16 mouse cellular contexts compared by ENCODE assay signal in the genomic region with DNA sequence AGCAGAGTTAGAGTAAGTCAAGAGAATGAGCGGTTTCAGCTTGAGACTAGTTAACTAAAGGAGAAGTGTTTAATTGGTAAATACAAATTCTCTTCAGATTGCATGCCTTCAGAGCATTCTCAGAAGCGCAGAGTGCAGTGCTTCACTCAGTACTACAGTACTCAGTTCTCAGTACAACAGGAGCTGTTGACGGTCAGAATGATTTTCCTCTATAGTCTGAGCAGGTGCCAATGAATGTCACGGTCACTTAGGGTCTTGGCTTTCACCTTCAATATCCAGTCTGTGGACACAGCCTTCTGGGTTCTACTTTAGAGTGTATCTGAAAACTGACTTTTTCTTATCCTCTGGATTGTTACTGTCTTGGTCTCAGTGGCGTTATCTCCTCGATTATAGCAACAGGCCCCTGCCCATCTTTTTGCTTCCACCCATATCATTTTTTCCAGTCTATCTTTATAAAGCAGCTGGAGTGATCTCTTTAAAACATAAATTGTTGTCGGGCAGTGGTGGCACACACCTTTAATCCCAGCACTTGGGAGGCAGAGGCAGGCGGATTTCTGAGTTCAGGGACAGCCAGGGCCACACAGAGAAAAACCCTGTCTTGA. TPM values are rescaled to one million over a fixed set of nuclear protein-coding genes. Genes with fewer than 3 reads are reported as not detected.
DNase-seq lines count a peak whose midpoint lies in the region; ATAC-seq lines count a peak whose summit lies in the region.
"Had no signal": no experiment of that assay in that cellular context is flagged by ENCODE, and none has a peak within 500 bp of the region (broad histone marks: within the 10 kb centered on the region; RNA-seq: fewer than 3 reads in every experiment).

No protein-coding gene starts in this region.

- H3K4me3 ChIP-seq in lung, embryonic 15.5 days: no peak overlapping the region
- H3K4me3 ChIP-seq in brown adipose tissue, adult 24 weeks (ENCODE audit: insufficient read depth, low read depth, low read length): no peak overlapping the region
- H3K4me3 ChIP-seq in liver, embryonic 11.5 days (ENCODE audit: low read depth, low read length): no peak overlapping the region
- no peak overlapping the region for H3K4me3 ChIP-seq in hindbrain, embryonic 13.5 days
- H3K4me3 ChIP-seq: hindbrain, embryonic 15.5 days; stomach, embryonic 15.5 days had no signal

- no peak for ATAC-seq in lung, embryonic 15.5 days (ENCODE audit: borderline replicate concordance, extremely low read depth, low FRiP score, low TSS enrichment)
- ATAC-seq in liver, embryonic 11.5 days (replicated peaks; ENCODE audit: low FRiP score): peak; percentile 76
- peak; percentile 72 for ATAC-seq in megakaryocyte-erythroid progenitor cell, adult 5-6 weeks (replicated peaks; ENCODE audit: low FRiP score, low TSS enrichment, poor library complexity, severe bottlenecking)
- no peak for ATAC-seq in hindbrain, embryonic 13.5 days (ENCODE audit: low FRiP score)
- ATAC-seq: forebrain, postnatal 0 days had no signal

- DNase-seq in lung, postnatal 25 days (ENCODE audit: low spot score): no peak
- DNase-seq in liver, embryonic 11.5 days (ENCODE audit: low spot score): no peak
- DNase-seq in layer of hippocampus, postnatal 14 days (ENCODE audit: low spot score in 2 of 2): no peak
- DNase-seq: forebrain, postnatal 0 days; gastrocnemius, postnatal 14 days; heart, postnatal 14 days; kidney, adult 18-20 months; kidney, postnatal 36 days; lung, embryonic 14.5 days had no signal

- no peaks in the 10 kb centered on the region for H3K36me3 ChIP-seq in lung, embryonic 15.5 days
- H3K36me3 ChIP-seq in liver, embryonic 11.5 days (ENCODE audit: control insufficient read depth, insufficient read depth, low read length): no peaks in the 10 kb centered on the region
- no peaks in the 10 kb centered on the region for H3K36me3 ChIP-seq in hindbrain, embryonic 13.5 days
- H3K36me3 ChIP-seq: hindbrain, embryonic 15.5 days; stomach, embryonic 15.5 days had no signal

- no peaks in the 10 kb centered on the region for H3K27me3 ChIP-seq in lung, embryonic 15.5 days
- no peaks in the 10 kb centered on the region for H3K27me3 ChIP-seq in liver, embryonic 11.5 days (replicated peaks; ENCODE audit: control insufficient read depth, insufficient read depth, low read length)
- H3K27me3 ChIP-seq in hindbrain, embryonic 13.5 days: no peaks in the 10 kb centered on the region
- H3K27me3 ChIP-seq: hindbrain, embryonic 15.5 days; stomach, embryonic 15.5 days had no signal

- 0 out of 2 replicates have a peak overlapping the region, but pooled peaks have one; percentile 10 for H3K27ac ChIP-seq in lung, embryonic 15.5 days
- H3K27ac ChIP-seq in brown adipose tissue, adult 24 weeks (replicated peaks; ENCODE audit: low read depth, low read length): peak overlapping the region; percentile 46
- H3K27ac ChIP-seq in liver, embryonic 11.5 days (ENCODE audit: low read depth, low read length): peak overlapping the region; percentile 23; the same call in 1 of the 2 replicates
- H3K27ac ChIP-seq in hindbrain, embryonic 13.5 days: no peak overlapping the region
- H3K27ac ChIP-seq: hindbrain, embryonic 15.5 days; stomach, embryonic 15.5 days had no signal

- H3K9me3 ChIP-seq in lung, embryonic 15.5 days: no peaks in the 10 kb centered on the region
- H3K9me3 ChIP-seq in liver, embryonic 11.5 days (ENCODE audit: control insufficient read depth, low read length): no peaks in the 10 kb centered on the region
- H3K9me3 ChIP-seq in hindbrain, embryonic 13.5 days: no peaks in the 10 kb centered on the region
- H3K9me3 ChIP-seq: hindbrain, embryonic 15.5 days; stomach, embryonic 15.5 days had no signal

- H3K4me1 ChIP-seq in lung, embryonic 15.5 days: peaks cover 18% of the 10 kb centered on the region; the same call in 1 of the 2 replicates
- H3K4me1 ChIP-seq in brown adipose tissue, adult 24 weeks (ENCODE audit: control insufficient read depth, insufficient read depth, insufficient read length, low read length): peaks cover 39% of the 10 kb centered on the region
- peaks cover 36% of the 10 kb centered on the region for H3K4me1 ChIP-seq in liver, embryonic 11.5 days (replicated peaks; ENCODE audit: control insufficient read depth, insufficient read depth, low read length)
- peaks cover 22% of the 10 kb centered on the region; the same call in 1 of the 2 replicates for H3K4me1 ChIP-seq in hindbrain, embryonic 13.5 days (replicated peaks)

- no peak overlapping the region for H3K4me2 ChIP-seq in lung, embryonic 15.5 days
- H3K4me2 ChIP-seq in liver, embryonic 11.5 days: peak overlapping the region; percentile 27; the same call in 1 of the 2 replicates
- H3K4me2 ChIP-seq in hindbrain, embryonic 13.5 days: no peak overlapping the region
- H3K4me2 ChIP-seq: hindbrain, embryonic 15.5 days; lung, embryonic 14.5 days; midbrain, embryonic 11.5 days; stomach, embryonic 15.5 days had no signal

- 81% methylated on average over 8 of the region's 8 CpGs for WGBS in lung, embryonic 15.5 days
- 61% methylated on average over 8 of the region's 8 CpGs for WGBS in liver, embryonic 11.5 days
- 86% methylated on average over 8 of the region's 8 CpGs for WGBS in hindbrain, embryonic 13.5 days

- H3K9ac ChIP-seq in lung, embryonic 15.5 days: no peak overlapping the region
- H3K9ac ChIP-seq in liver, embryonic 11.5 days (ENCODE audit: low read depth, low read length): no peak overlapping the region
- H3K9ac ChIP-seq in hindbrain, embryonic 13.5 days: no peak overlapping the region
- H3K9ac ChIP-seq: forebrain, postnatal 0 days; hindbrain, embryonic 15.5 days; lung, embryonic 14.5 days; stomach, embryonic 15.5 days had no signal

RNA-seq across cellular contexts. Expression of gene Ptp4a2, which starts 19.4 kb away (rescaled TPM):
- 353 and 378 TPM in 2 replicates for polyA plus RNA-seq in lung, embryonic 15.5 days (2015; fragmentation: Nextera tagmentation; extraction: Ambion mirVana)
- 156 and 232 TPM in 2 replicates for polyA plus RNA-seq in brown adipose tissue, adult 24 weeks (2012; ENCODE audit: insufficient read depth, insufficient read length, missing spikeins)
- polyA plus RNA-seq in liver, embryonic 11.5 days (2014; fragmentation: Nextera tagmentation; extraction: Ambion mirVana): 279 and 298 TPM in 2 replicates
- 168 and 313 TPM in 2 replicates for total RNA-seq in megakaryocyte-erythroid progenitor cell, adult 5-6 weeks (2014; fragmentation: Nextera tagmentation)
- total RNA-seq in megakaryocyte-erythroid progenitor cell, adult 5-6 weeks (2017): 419 and 540 TPM in 2 replicates
- total RNA-seq in layer of hippocampus, postnatal 14 days (2021): 100 to 1,000 TPM; 123 to 132 TPM
- 292 and 306 TPM in 2 replicates for polyA plus RNA-seq in hindbrain, embryonic 13.5 days (2015; fragmentation: Nextera tagmentation; extraction: Ambion mirVana)

Comparison
In these comparisons a context has a peak if more than half of its experiments do, and no peak if none do; other contexts are left out.
1. ATAC-seq: peak in liver, embryonic 11.5 days (single experiment) and megakaryocyte-erythroid progenitor cell, adult 5-6 weeks (single experiment); none in lung, embryonic 15.5 days (single experiment) and hindbrain, embryonic 13.5 days (single experiment).